Mouse (Mus musculus): ENCODE measurements at regions not wholly inside any gene's neighbourhood (a gene's known extent, or its start where the extent isn't known, plus 50 kb on each side); places are given as distances from the start of the nearest gene placed in this dataset.

DNA sequence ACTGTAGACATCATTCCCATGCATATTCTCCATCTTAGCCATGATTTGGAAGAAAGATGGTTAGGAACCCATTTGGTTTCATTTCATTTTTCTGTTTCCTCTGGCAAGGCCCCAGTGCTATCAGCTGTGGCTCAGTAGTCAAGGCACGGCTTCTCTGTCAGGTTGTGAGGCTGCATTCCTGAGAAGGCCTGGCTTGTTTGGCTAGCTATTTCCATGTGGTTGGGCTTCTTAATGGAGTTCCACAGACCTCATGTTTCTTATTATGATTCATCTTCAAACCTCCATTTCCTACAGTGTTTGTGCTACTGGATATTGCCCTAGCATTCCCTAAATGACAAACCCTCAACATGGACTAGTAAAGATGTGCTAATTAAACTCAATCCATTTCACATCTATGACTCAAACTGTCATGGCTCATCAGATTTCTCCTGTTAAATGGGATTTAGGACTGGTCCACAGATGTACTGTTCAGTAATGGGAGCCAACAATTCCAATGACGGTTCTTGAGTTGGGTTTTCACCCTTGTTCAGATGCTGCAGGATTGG, 459.0 kb upstream of the Pou3f3 start:
- no peak for DNase-seq

DNA sequence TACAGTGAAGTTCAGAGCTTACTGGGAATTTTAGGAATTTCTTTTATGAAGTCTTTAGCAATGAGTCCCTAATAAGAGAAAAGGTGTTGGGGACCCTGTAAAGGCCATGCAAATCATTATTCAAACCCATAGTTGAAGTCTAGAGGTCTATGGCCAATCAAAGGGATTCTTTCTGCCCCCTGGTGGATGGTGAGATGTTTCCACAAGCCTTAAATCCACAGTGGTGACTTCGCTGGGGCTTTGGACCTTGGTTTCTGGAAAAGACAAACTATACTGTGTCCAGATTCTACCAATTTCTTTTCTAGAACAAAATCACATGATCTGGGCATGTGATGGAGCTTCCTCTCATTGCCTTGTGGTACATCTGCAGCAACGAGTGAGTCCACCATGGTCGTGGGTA, 457.2 kb upstream of the Pou3f3 start:
- no peak for DNase-seq

DNA sequence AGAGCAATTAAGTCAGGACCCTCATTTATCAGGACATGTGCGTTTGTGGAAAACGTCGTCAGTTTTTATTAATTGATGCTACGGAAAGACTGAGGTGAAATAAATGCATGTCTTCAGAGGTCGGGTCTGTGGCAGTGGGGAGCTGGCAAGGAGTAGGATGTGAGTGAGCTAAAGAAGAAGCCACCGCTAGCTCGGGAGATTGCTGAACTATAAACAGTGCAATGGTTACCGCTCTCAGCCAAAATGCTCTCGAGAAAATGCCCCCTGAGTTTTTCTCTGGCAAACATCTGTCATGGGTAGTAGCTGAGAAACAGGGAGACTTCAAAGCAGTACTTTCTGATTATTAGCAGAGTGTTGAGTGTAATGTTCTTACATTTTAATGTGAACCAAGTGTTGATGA, 454.4 kb upstream of the Pou3f3 start:
- no peak for DNase-seq

DNA sequence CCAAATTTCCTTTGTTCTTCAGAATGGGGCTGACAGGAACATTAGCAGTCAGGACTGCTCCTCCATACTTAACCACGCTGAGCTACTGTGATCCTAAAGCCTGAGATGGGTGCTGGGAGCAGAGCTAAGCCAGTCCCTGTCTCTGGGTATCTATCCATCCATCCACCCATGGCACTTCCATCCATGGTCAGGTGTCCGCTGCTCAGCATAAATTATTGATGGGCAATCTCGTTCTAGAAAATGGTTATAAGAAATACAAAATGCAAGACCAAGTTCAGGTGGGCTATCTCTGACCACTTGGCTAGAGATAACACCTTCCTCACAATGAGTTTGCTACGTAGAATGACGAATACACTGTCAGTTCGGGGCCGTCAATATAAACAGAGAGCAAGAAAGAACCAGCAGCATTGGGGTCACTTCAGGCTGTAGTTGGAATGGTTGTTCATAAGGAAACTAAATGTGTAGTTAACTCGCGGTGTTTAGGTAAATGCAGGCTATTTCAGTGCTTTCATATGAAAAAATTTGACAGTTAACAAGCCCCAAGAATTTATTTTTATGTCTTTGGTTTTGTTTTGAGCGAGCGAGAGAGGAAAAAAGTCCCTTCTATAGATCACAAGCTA, 453.9 kb upstream of the Pou3f3 start:
- no peak for DNase-seq

GRCm38 (mm10) chr1:42242586-42243457, 452.7 kb upstream of the Pou3f3 start:
- DNase-seq, result no peak

GRCm38 (mm10) chr1:42243458-42243855, 452.1 kb upstream of the Pou3f3 start:
- DNase-seq, result no peak

DNA sequence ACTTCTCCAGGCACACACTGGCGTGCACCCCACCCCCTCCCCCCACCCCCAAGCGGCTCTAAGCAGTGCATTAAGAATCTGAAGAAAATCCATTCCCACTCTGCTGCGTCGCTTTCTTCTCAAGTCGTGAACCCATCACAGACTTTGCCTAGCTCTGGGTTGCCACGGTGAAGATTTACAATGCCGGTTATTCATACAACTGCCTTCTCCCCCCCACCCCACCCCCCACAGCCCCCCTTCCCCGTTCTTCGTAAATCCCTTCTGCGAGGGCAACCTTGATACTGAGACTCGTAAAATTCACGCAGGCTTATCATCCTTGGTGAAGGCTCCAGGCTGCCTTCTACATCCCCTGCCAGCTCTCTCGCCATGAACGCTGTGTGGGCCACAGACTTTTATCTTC, 451.7 kb upstream of the Pou3f3 start:
- DNase-seq, result no peak

- no peak for DNase-seq
Observed at GRCm38 (mm10) chr1:42252386-42252785, 443.2 kb upstream of the Pou3f3 start.

DNA sequence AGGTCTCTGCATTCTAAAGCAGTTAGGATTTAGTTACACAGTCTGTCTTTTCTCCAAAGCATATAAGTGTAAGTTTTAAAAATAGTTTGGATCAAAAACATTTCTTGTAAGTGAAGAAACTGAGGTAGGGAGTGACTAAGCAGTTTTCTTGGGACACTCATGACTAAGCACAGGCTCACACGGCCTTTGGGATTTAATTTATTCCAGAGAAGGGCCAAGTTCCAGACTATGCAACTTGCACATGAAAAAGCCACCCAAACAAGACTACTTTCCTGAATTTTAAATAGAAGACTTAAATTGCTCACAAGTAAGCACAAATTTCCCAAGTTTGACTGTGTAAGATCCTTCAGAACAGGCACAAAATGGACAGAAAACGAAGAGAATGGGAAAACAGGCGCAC, 441.8 kb upstream of the Pou3f3 start:
- DNase-seq, result no peak

DNA sequence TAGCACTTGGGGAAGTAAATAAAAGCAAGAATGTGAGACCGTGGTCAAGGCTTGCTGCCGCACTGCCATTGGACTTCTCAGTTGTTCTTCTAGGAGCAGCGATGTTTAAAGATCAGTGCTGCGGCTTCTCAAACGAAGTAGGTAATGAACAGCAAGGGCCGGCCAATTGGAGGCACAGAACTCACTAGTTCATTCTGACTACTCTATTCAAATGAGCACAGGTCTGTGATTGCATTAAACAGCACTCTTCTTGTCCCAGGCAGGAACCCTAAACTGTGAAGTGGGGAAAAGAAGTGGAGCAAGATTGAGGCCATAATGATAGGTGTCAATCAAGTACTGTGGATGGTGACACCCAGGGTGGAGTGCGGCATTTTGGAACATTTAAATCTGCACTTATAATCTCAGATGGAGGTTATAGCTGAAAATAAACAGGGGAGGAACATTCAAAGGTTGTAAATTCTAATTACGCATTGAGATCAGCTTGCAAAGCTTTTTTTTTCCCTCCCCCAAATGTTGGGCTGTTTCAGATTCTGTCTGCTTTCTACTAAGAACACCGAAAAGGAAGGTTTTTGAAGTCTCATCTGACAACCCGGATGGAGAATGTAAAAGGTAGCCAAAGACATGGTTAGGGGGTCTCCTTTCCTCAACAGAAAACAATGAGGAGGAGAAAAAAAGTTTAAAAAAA, 438.5 kb upstream of the Pou3f3 start:
- DNase-seq, result no peak

DNA sequence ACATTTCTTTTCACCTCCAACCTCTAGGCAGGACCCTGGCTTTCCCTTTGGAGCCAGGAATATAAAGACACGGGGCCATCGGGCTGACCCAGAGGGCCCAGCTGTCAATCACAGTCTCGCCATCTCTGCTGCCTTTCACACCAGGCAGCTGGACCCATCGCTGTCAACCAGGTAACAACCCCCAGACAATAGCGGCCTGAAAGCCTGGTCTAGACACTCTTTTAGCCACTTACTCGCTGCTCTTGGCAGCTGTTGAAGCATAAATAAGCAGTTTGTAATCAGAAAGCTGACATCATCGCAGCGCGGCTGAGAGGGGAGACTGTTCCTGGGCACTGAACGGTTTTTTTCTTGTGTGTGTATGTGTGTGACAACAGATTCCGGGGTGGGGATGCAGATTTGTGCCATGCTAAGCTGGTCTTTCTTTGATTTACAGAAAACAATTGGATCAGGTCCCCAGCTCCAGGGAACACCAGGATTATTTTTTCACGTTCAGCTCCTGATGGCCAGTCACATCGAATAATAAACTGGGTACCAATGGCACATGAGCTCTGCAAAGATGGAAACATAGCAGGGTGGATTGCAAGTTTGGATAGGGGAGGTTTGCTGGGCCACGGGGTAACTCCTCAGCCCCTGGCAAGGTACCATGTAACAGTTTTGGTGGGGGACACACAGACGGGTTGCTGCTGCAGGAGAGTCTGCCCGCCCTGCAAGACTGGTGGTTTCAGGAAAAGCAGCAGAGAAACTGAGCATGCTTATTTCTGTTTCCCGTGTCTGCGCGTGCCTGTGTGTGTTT, 437.6 kb upstream of the Pou3f3 start:
- no peak for DNase-seq

GRCm38 (mm10) chr1:42258594-42258910, 437.0 kb upstream of the Pou3f3 start:
- no peak for DNase-seq

- DNase-seq, result no peak
Observed at GRCm38 (mm10) chr1:42259216-42259977, 436.2 kb upstream of the Pou3f3 start.

GRCm38 (mm10) chr1:42260033-42260925, 435.3 kb upstream of the Pou3f3 start:
- DNase-seq, result no peak

DNA sequence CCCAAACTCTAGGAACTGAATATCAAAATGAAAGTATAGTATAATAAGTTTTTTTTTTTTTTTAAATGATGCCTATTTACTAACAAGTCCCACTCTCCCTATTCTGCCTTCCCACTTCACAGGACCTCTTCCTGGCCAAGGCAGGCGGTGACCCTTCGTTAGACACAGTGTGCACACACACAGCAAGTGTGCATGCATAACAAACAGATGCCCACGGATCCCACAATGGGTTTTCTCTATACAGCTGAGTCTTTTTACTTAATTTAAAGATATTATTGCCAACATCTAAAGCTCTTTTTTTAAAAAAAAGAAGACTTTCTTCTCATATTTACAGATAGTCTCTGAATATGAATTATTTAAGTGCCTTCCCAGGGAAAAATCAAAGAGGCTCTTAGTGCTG, 434.5 kb upstream of the Pou3f3 start:
- no peak for DNase-seq

- no peak for DNase-seq
Observed at GRCm38 (mm10) chr1:42261800-42262199, 433.8 kb upstream of the Pou3f3 start.

GRCm38 (mm10) chr1:42262606-42263005, 433.0 kb upstream of the Pou3f3 start:
- DNase-seq, result no peak

- DNase-seq, result no peak
Observed at GRCm38 (mm10) chr1:42277130-42277529, 418.4 kb upstream of the Pou3f3 start.

GRCm38 (mm10) chr1:42295841-42296240, 399.7 kb upstream of the Pou3f3 start:
- no peak for DNase-seq

DNA sequence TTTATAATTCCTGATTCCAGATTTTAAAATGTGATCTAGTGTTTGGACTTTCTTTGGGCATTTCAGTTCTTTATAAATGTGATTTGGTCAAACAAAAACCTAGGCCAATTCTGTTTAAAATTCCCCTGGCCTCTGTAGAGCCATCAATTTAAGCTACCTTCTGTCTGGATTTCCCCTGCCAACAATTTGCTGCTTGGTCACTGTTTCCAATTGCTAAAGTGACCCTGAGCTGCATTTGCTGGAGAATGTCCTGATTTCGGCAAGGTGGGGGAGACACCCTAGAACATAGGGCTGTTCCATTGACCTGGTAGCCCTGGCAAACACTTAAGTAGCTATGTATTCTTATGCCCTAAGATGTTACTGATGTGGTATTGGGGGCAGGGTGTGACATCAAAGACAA, 386.3 kb upstream of the Pou3f3 start:
- no peak for DNase-seq

- DNase-seq, result no peak
Observed at GRCm38 (mm10) chr1:42313494-42313893, 382.1 kb upstream of the Pou3f3 start.

All from liver (tissue).